Mouse (Mus musculus) olfactory bulb, adult 2 months (tissue): ENCODE measurements at regions not wholly inside any gene's neighbourhood (a gene's known extent, or its start where the extent isn't known, plus 50 kb on each side); places are given as distances from the start of the nearest gene placed in this dataset.

ENCODE experiments used
- CTCF ChIP-seq: fragments of 200-500 bp; IDR thresholded peaks from 2 replicates; pipeline ENCODE4 v1.5.1; 2012; ENCODE audit warnings: low read depth, mild to moderate bottlenecking, low read length, moderate library complexity; ENCODE audit not compliant: insufficient read depth
- POLR2A ChIP-seq: fragments of 200-500 bp; IDR thresholded peaks from 2 replicates; pipeline ENCODE4 v1.6.1; 2012; ENCODE audit warnings: mild to moderate bottlenecking, low read depth, low read length, moderate library complexity; ENCODE audit not compliant: insufficient read depth

- TF ChIP-seq CTCF, result no peak
- TF ChIP-seq POLR2A, result no peak
These were observed 190.4 kb downstream of the Gm45692 start for GRCm38 (mm10) chr8:26309764-26310163.
